Mouse (Mus musculus) spleen, postnatal 4 days (tissue): ENCODE data around the gene Cwc27.

Experiments
- DNase-seq, 2 experiments: peaks; one replicate each; pipeline ENCODE4 v3.0.0; 2022; ENCODE audit warnings: low spot score in 2 of 2

Gene Cwc27

GRCm38 (mm10) chr13:104779104-104779670 is 37.8 kb downstream of the Cwc27 start:
- no peak for DNase-seq

GRCm38 (mm10) chr13:104763193-104763592 is 53.7 kb downstream of the Cwc27 start:
- DNase-seq, result no peak

- no peak for DNase-seq
These were observed 54.5 kb downstream of the Cwc27 start for GRCm38 (mm10) chr13:104762401-104762800.

- no peak for DNase-seq
These were observed 57.6 kb downstream of the Cwc27 start for GRCm38 (mm10) chr13:104759381-104759780.

- no peak for DNase-seq
These were observed 69.9 kb downstream of the Cwc27 start for GRCm38 (mm10) chr13:104747032-104747431.

GRCm38 (mm10) chr13:104742866-104743265 is 74.1 kb downstream of the Cwc27 start:
- DNase-seq, result no peak

- DNase-seq, result no peak
These were observed 87.5 kb downstream of the Cwc27 start for GRCm38 (mm10) chr13:104729261-104730046.

- DNase-seq, result no peak
These were observed 89.3 kb downstream of the Cwc27 start for GRCm38 (mm10) chr13:104727681-104728080.

GRCm38 (mm10) chr13:104720133-104720532 is 96.8 kb downstream of the Cwc27 start:
- DNase-seq, result no peak

- DNase-seq, result no peak
These were observed 122.2 kb downstream of the Cwc27 start for GRCm38 (mm10) chr13:104694612-104695355.

- DNase-seq, result no peak
These were observed 124.2 kb downstream of the Cwc27 start for GRCm38 (mm10) chr13:104692710-104693109.

GRCm38 (mm10) chr13:104685537-104685936 is 131.4 kb downstream of the Cwc27 start:
- DNase-seq, result no peak

- DNase-seq, result no peak
These were observed 132.5 kb downstream of the Cwc27 start for GRCm38 (mm10) chr13:104684361-104685011.

- no peak for DNase-seq
These were observed 135.7 kb downstream of the Cwc27 start for GRCm38 (mm10) chr13:104681212-104681611.

GRCm38 (mm10) chr13:104661188-104661587 is 155.8 kb downstream of the Cwc27 start:
- DNase-seq, result no peak

- no peak for DNase-seq
These were observed 156.8 kb downstream of the Cwc27 start for GRCm38 (mm10) chr13:104660042-104660680.

GRCm38 (mm10) chr13:104656666-104657272 is 160.2 kb downstream of the Cwc27 start:
- no peak for DNase-seq

GRCm38 (mm10) chr13:104655137-104655536 is 161.8 kb downstream of the Cwc27 start:
- DNase-seq, result no peak

- DNase-seq, result no peak
These were observed 165.2 kb downstream of the Cwc27 start for GRCm38 (mm10) chr13:104651763-104652162.

- no peak for DNase-seq
These were observed 166.3 kb downstream of the Cwc27 start for GRCm38 (mm10) chr13:104650654-104651053.

- no peak for DNase-seq
These were observed 166.8 kb downstream of the Cwc27 start for GRCm38 (mm10) chr13:104650145-104650544.
